Mouse (Mus musculus) erythroblast, embryonic 14.5 days (primary cell): ENCODE results near the gene Mpzl1.

Experiments used
- GATA1 ChIP-seq: IDR thresholded peaks from 2 replicates; pipeline ENCODE4 v1.6.1; 2012; ENCODE audit warnings: low read length, inconsistent platforms, mixed read lengths
- TAL1 ChIP-seq: IDR thresholded peaks from 3 replicates; pipeline ENCODE4 v1.6.1; 2012; ENCODE audit warnings: low read length, inconsistent platforms, mixed read lengths

DNA sequence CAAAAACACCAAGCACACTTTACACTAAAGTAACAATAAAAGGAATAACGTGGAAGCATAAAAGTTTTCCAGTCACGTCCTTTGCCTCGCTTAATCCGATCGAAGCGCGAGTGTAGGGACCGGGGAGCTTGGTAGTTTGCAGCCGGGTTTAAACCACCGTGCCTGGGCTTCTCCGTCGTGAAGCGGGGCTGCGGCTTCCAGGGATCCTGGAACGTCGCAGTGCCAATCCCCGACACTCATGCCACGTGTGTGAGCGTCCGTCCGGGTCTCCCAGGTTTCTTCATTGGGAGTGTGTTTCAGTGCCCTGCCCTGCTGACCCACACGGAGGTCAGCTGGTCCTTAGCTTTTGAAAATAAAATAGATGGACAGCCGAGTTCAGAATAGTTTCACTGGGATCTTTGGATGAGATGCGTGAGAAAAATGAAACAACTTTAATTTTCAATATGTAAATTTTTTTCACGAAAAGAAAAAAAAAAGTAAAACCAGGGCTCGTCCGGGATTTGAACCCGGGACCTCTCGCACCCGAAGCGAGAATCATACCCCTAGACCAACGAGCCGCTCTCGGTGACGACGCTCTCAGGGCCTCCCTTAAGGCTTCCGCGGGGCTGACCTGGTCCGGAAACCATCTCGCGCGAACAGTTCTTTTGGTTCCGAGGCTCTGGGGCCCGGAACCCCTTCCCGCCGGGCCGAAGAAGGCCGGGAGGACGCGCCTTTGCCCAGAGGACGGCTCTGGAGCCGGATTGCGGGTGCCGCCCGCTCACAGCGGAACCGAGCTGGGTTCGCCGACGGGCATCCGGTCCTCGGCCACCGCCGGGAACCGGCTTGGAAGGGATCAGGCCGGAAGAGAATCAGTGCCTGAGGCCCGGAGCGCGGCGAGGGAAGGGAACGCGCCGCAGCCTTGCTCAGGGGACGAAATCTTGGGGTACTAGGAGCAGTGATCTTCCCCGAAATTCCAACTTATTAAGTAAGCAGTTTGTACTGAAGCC is 7.7 kb upstream of the Mpzl1 start:
- TF ChIP-seq TAL1 (no peak), GATA1 (no peak)
